Mouse (Mus musculus): ENCODE results near the gene Nup98. TPM values are rescaled to one million over a fixed set of nuclear protein-coding genes. Genes with fewer than 3 reads are reported as not detected.

The Nup98 gene
- polyA plus RNA-seq, 1 experiment from 2014 or later = 53.5 TPM

DNA sequence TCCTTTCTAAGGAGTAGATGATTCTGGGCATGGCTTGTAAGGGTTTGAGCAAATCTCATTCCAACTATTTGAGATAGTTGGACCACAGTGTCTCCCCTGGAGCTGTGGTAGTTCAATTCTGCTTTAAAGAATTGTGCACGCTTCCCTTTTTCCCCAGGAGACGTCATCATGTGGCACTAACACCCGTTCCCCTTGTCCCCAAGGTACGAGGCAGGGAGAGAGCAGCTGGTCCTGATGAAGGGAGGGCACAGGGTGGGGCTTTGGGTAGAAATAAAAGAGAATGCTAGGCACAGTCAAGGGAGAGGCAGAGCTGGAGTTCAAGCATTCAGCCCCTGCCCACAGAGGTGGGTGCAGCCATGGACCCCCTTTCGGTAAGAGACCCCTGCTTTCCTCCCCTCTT is 127.2 kb downstream of the Nup98 start, which contains the start of gene Trpc2:
Gene Trpc2 (plus strand): TSS at position 301 of the 400 bp plus-strand sequence.
- no peak for ATAC-seq (ENCODE audit: insufficient number of reproducible peaks, insufficient read depth, low FRiP score, low read depth)

DNA sequence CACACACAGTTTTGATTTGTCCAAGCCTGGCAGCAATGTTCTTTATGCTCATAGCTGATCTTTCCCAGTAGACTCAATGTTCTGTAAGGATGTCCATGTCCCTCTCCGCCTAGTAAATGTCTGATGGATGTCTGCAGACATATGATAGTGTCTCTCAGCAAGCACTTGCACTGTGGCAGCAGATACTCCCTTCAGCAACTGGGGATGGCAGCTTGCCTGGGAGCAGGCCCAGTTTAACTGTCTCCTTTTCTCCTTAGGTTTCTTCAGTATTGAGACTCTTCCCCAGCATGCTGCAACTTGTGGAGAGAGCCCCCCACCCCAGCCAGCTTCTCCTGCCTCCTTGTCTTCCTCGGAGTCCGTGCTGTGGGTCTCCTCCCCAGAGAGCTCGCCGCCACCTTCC is 128.2 kb downstream of the Nup98 start:
- Histone ChIP-seq H3K9ac (replicated peaks; ENCODE audit: low read depth, low read length) (no peak overlapping the region), H3K27ac (ENCODE audit: low read length) (no peak overlapping the region), H3K4me3 (ENCODE audit: low read depth, low read length) (no peak overlapping the region), H3K4me1 (ENCODE audit: control insufficient read depth, insufficient read depth, low read length) (no peaks in the 10 kb centered on the region), H3K27me3 (ENCODE audit: control insufficient read depth, insufficient read depth, low read length) (no peaks in the 10 kb centered on the region), H3K36me3 (ENCODE audit: control insufficient read depth, insufficient read depth, low read length) (peaks cover 55% of the 10 kb centered on the region), H3K9me3 (ENCODE audit: control insufficient read depth, low read depth, low read length) (no peaks in the 10 kb centered on the region), H3K4me2 (replicated peaks; ENCODE audit: low read depth, low read length) (no peak overlapping the region)
- WGBS = 96% methylated on average over 5 of the region's 5 CpGs
- ATAC-seq (ENCODE audit: insufficient number of reproducible peaks, insufficient read depth, low FRiP score, low read depth) = no peak

More for the DNA sequence above, 127.2 kb downstream of the Nup98 start, which contains the start of gene Trpc2:
- H3K4me1 ChIP-seq (ENCODE audit: control insufficient read depth, insufficient read depth, low read length) = no peaks in the 10 kb centered on the region
- WGBS = 88% methylated on average over 5 of the region's 5 CpGs
- peaks cover 45% of the 10 kb centered on the region for H3K36me3 ChIP-seq (ENCODE audit: control insufficient read depth, insufficient read depth, low read length)
- no peak within 1 kb of the TSS for H3K4me2 ChIP-seq (replicated peaks; ENCODE audit: low read depth, low read length)
- no peak within 1 kb of the TSS for H3K4me3 ChIP-seq (ENCODE audit: low read depth, low read length)
- H3K9me3 ChIP-seq (ENCODE audit: control insufficient read depth, low read depth, low read length) = no peaks in the 10 kb centered on the region
- H3K27ac ChIP-seq (ENCODE audit: low read length) = no peak within 1 kb of the TSS
- H3K9ac ChIP-seq (replicated peaks; ENCODE audit: low read depth, low read length) = no peak within 1 kb of the TSS
- H3K27me3 ChIP-seq (ENCODE audit: control insufficient read depth, insufficient read depth, low read length) = no peaks in the 10 kb centered on the region

DNA sequence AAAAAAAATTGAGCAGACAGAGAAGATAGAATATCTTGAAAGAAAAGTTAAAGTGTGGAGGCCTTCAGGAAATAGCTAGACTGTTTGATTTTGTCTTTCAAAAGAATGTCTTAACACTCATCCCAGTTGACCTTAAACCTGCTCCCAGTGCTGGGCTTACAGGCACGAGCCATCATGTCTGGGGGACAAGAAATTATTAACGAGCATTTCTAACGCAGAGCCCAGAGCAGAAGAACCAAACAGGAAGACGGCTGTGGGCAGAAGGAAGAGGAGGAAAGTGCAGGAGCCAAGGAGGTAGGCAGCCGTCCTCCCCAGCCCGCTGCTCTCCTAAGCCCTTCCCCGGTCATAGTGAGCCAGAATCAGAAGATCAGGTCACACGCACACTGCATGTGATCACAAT is 129.7 kb downstream of the Nup98 start:
- peaks cover 64% of the 10 kb centered on the region for H3K36me3 ChIP-seq (ENCODE audit: control insufficient read depth, insufficient read depth, low read length)
- 81% methylated on average over 8 of the region's 8 CpGs for WGBS
- no peak overlapping the region for H3K4me2 ChIP-seq (replicated peaks; ENCODE audit: low read depth, low read length)
- no peak overlapping the region for H3K9ac ChIP-seq (replicated peaks; ENCODE audit: low read depth, low read length)
- H3K9me3 ChIP-seq (ENCODE audit: control insufficient read depth, low read depth, low read length) = no peaks in the 10 kb centered on the region
- H3K4me1 ChIP-seq (ENCODE audit: control insufficient read depth, insufficient read depth, low read length) = no peaks in the 10 kb centered on the region
- H3K27ac ChIP-seq (ENCODE audit: low read length) = no peak overlapping the region
- ATAC-seq (ENCODE audit: insufficient number of reproducible peaks, insufficient read depth, low FRiP score, low read depth) = no peak
- no peaks in the 10 kb centered on the region for H3K27me3 ChIP-seq (ENCODE audit: control insufficient read depth, insufficient read depth, low read length)
- no peak overlapping the region for H3K4me3 ChIP-seq (ENCODE audit: low read depth, low read length)

DNA sequence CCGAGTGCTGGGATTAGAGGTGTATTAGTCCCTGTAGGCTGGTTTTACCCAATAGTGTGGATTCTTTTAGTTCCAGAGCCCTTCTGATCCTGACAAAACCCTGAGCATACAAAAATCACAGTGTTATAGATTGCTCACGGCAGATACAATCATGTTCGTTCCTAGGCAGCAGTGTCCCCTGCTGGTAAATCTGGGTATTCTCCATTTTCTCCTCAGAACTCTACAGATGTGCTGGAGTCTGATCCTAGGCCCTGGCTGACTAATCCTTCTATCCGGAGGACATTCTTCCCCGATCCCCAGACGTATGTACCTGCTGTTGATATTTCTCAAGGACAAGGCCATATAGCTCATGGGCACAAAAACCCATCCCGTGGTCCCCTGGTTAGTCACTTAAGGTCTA is 131.5 kb downstream of the Nup98 start:
- no peak overlapping the region for H3K4me2 ChIP-seq (replicated peaks; ENCODE audit: low read depth, low read length)
- ATAC-seq (ENCODE audit: insufficient number of reproducible peaks, insufficient read depth, low FRiP score, low read depth) = no peak
- H3K4me3 ChIP-seq (ENCODE audit: low read depth, low read length) = no peak overlapping the region
- H3K36me3 ChIP-seq (ENCODE audit: control insufficient read depth, insufficient read depth, low read length) = peaks cover 79% of the 10 kb centered on the region
- no peak overlapping the region for H3K9ac ChIP-seq (replicated peaks; ENCODE audit: low read depth, low read length)
- no peaks in the 10 kb centered on the region for H3K9me3 ChIP-seq (ENCODE audit: control insufficient read depth, low read depth, low read length)
- no peaks in the 10 kb centered on the region for H3K4me1 ChIP-seq (ENCODE audit: control insufficient read depth, insufficient read depth, low read length)
- no peak overlapping the region for H3K27ac ChIP-seq (ENCODE audit: low read length)
- no peaks in the 10 kb centered on the region for H3K27me3 ChIP-seq (ENCODE audit: control insufficient read depth, insufficient read depth, low read length)
- WGBS = 75% methylated on average over 7 of the region's 7 CpGs

DNA sequence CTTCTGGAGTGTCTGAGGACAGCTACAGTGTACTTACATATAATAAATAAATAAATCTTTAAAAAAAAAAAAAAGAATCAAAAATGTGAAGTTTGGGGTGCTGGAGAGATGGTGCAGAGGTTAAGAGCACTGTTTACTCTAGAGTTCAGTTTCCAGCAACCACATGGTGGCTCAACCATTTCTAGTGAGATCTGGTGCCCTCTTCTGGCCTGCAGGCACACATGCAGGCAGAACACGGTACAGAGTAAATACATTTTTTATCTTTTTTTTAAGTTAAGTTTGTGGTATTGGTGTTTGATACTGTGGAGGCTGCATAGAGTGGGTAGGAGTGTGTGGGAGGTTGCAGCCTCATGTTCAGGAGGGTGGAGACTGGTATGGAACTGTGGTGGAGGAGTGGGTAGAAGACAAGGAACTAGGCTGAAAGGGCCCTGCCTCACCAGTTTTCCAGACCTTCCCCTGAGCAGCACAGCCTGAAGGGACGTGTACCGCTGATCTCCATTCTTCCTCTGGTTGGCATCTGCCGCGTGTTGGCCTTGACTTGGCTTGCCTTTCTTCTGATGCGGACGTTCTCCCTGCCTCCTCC is 133.2 kb downstream of the Nup98 start:
- Histone ChIP-seq H3K4me3 (ENCODE audit: low read depth, low read length) (no peak overlapping the region), H3K27me3 (ENCODE audit: control insufficient read depth, insufficient read depth, low read length) (no peaks in the 10 kb centered on the region), H3K27ac (ENCODE audit: low read length) (no peak overlapping the region), H3K9ac (replicated peaks; ENCODE audit: low read depth, low read length) (no peak overlapping the region), H3K36me3 (ENCODE audit: control insufficient read depth, insufficient read depth, low read length) (peaks cover 79% of the 10 kb centered on the region), H3K4me2 (replicated peaks; ENCODE audit: low read depth, low read length) (no peak overlapping the region), H3K4me1 (ENCODE audit: control insufficient read depth, insufficient read depth, low read length) (no peaks in the 10 kb centered on the region), H3K9me3 (ENCODE audit: control insufficient read depth, low read depth, low read length) (no peaks in the 10 kb centered on the region)
- no peak for ATAC-seq (ENCODE audit: insufficient number of reproducible peaks, insufficient read depth, low FRiP score, low read depth)
- WGBS = 83% methylated on average over 7 of the region's 7 CpGs

Other genes starting within 250 kb of the Nup98 start
- 3.1 and 3.6 TPM in 2 replicates for gene Il18bp, start 191.5 kb downstream of the Nup98 start, polyA plus RNA-seq (2014; fragmentation: Nextera tagmentation; extraction: Ambion mirVana)
- gene Rnf121, start 144.7 kb downstream of the Nup98 start, polyA plus RNA-seq (2014; fragmentation: Nextera tagmentation; extraction: Ambion mirVana) = 24.7 and 26.1 TPM in 2 replicates
- 26.3 and 27.5 TPM in 2 replicates for gene Xndc1, start 144.7 kb downstream of the Nup98 start, polyA plus RNA-seq (2014; fragmentation: Nextera tagmentation; extraction: Ambion mirVana)
- 1.1 and 1.8 TPM in 2 replicates for gene Xntrpc, start 144.5 kb downstream of the Nup98 start, polyA plus RNA-seq (2014; fragmentation: Nextera tagmentation; extraction: Ambion mirVana)
- not detected in 2 replicates for gene Trpc2, start 127.1 kb downstream of the Nup98 start, polyA plus RNA-seq (2014; fragmentation: Nextera tagmentation; extraction: Ambion mirVana)
- gene Art1, start 108.4 kb downstream of the Nup98 start, polyA plus RNA-seq (2014; fragmentation: Nextera tagmentation; extraction: Ambion mirVana) = 0.41 and 1.1 TPM in 2 replicates
- gene Art5, start 100.7 kb downstream of the Nup98 start, polyA plus RNA-seq (2014; fragmentation: Nextera tagmentation; extraction: Ambion mirVana) = 0.22 and 0.88 TPM in 2 replicates
- 0.10 TPM in 1 of 2 replicates, not detected in the other for gene Chrna10, start 93.3 kb downstream of the Nup98 start, polyA plus RNA-seq (2014; fragmentation: Nextera tagmentation; extraction: Ambion mirVana)
- 99.0 and 103 TPM in 2 replicates for gene Pgap2, start within 50 bp of the Nup98 start, polyA plus RNA-seq (2014; fragmentation: Nextera tagmentation; extraction: Ambion mirVana)
- 61.6 and 65.1 TPM in 2 replicates for gene Rhog, start 45.9 kb upstream of the Nup98 start, polyA plus RNA-seq (2014; fragmentation: Nextera tagmentation; extraction: Ambion mirVana)
- gene Stim1, start 57.6 kb upstream of the Nup98 start, polyA plus RNA-seq (2014; fragmentation: Nextera tagmentation; extraction: Ambion mirVana) = 24.9 and 25.6 TPM in 2 replicates
- 145 and 148 TPM in 2 replicates for gene Rrm1, start 231.5 kb upstream of the Nup98 start, polyA plus RNA-seq (2014; fragmentation: Nextera tagmentation; extraction: Ambion mirVana)